Mouse (Mus musculus) urinary bladder, postnatal 25 days (tissue): ENCODE data around the gene Tmem109.

ENCODE experiments used
- DNase-seq: peaks from one replicate; pipeline ENCODE4 v3.0.0; 2022; ENCODE audit warnings: low spot score

Tmem109 gene

DNA sequence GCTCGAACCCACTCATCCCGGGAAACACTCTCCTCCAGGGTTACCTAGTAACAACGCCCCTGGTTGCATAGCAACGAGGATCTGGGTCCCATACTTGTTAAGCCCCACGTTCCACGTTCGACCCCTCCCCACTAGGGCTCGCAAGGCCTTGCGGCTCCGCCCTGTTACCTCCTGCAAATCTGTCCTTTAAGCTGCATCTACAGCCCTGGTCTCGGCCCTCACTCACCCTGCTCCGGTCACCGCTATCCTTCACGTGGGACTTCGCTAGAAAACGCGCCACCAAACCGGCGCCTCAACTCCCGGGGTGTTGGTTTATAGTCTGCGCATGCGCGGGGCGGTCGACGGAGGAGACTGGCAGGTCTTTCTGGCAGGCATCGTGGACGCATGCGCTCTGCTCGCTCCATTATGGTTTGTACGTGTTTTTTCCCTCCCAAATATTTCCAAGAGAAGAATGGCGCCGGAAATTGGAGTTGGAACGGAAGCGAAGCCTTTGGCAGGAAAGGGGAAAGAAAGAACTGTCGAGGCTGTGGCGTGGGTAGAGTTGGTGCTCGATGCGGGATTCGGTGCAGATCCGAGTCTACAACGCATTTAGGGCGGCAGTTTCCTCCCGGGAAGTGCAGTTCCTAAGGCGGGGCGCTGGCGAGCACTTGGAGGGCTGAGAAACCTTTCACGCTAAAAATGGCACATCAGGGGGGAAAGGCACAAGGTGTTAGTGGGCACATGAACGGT lies at the start of gene Tmem109:
Tmem109 (minus strand) TSS at position 576 of the 729 bp plus-strand sequence.
- peak; percentile 91 for DNase-seq

DNA sequence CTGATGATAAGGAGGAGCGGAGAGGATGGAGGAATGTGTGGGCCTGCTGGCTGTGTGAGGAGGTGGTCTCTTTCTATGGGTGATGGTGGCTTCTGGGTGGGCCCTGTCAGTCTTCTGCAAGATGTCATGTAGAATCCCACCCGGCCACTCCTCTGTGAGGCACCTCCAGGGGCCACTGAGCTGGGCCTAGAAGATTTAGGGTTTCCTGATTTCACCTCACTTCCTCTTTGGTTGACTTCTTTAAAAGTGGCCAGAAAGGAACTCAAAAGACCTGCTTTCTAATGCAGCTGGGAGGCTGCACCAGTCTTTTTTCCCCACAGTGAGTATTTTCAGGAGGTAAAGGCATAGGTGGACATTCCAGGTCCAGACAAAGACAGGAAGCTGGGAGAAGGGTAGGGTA lies 48.8 kb upstream of the Tmem109 start:
- DNase-seq: no peak

DNA sequence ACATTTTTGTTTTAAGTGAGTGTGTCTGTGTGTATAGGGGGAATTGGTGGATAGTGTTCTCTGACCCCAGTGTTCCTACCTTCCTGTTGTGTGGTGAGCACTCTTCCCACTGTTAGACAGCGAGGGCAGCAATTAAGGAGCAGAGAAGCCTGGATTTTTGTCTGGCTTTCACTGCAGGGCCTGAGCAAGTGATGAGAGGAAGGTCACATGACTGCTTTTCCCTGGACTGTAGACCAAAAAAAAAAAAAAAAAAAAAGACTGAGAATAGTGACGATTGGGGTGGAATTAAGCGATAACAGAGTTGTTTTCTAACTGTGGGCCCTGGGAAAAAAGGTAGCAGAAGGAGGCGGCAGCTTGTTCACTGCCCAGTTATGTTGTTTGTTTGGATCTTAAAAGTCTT lies 44.9 kb upstream of the Tmem109 start:
- no peak for DNase-seq

DNA sequence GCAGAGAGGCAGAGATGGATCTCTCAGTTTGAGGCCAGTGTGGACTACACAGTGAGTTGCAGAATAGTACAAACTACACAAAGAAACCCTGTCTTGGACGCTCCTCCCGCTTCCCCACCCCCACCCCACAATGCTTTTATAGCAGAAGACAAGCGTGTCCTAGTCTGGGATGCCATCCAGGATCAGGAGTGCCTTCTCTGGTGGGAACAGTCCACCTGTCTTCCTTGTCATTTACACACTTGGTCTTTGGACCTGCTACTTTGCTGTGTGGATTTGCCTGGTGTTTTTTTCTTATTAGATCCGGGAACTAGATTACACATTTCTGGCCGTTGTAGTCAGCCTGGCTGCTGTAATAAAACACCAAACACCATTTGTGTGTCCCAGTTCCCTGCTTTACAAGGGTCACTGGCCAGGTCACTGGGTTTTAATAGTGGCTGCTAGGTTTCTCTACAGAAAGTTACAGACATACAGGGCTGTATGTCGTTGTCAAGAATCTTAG lies 44.4 kb upstream of the Tmem109 start:
- DNase-seq: no peak

DNA sequence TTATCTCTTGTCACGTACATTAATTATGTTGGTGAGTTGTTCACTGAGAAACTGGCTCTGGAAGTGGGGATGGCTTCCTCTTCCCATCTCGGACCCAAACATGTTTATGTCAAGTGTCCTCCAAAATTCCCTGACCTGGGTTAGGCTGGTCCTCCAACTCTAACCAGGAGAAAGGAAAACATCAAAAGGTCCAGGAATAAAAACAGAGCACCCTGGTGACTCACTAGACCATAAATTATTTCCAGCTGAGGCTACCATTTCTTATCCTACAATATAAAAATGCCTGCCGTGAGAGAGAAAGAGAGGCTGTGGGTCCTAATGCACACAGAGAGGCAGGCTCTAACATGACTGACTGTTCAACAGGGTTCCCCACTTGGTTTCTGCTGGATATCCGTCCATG lies 42.4 kb upstream of the Tmem109 start:
- no peak for DNase-seq

DNA sequence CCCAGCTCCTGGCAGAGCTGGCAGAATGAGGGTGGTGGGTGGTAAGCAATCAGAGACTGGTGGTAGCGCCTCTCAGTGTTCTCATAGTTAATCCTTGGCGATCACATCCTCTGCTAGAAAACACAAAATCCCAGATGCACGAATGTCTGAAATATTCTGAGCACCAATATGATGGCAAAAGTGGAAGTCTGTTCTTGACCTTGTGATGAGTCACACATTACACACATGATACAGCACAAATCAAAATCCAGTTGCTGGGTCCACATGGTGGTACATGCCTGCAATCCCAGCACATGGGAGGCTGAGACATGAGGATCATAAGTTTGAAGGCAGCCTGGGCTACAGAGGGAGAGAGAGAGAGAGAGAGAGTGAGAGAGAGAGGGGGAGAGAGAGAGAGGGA lies 39.3 kb upstream of the Tmem109 start:
- no peak for DNase-seq

DNA sequence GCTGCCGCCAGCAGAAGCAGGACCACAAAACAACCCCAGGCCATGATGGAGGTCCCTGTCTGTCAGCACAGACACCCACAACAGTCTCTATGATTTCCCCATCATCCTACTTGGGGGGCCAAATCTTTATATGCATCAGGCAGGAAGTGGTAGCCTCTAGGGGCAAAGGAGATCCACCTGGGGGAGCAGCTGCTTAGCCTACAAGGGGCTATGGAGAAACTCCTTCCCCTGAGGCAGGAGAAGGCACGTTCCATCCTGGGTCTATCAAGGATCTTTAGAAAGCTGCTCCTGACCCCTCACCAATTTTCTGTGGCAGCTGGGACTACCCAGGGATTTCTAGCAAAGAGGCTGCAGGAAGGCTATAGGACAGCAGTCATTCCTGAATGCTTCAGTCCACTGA lies 38.7 kb upstream of the Tmem109 start, which contains the start of gene Zp1:
Zp1 (minus strand) TSS at position 101 of the 400 bp plus-strand sequence.
- no peak for DNase-seq

DNA sequence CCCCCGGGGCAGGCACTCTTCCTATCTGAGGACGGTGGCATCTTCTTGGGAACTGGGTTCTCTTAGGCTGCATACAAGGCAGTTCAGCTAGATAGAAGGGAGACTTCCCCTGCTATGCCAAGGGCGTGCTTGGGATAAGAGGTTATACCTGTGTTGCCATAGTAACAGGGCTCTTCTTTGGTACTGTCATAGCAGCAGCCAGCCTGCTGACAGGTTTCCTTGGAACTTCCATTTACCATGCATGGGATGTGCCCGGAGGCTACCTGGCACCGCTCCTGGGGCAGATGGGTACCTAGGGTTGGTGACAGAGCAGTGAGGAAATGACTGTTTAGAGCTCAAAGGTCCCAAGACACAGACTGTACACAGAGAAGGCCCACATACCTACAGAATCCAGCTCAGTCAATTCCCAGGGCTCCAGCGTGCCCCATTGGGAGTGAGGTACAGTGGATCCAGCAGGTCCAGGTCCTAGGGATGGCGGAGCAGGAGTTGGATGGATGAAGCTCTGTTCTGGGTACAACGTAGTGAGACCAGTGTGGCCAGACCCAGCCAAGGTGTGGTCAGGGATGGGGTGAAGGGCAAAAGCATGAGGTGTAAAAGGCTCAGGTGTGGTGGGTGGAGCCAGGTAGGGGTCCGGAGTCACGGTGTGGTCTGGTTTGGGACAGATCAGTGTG lies 36.7 kb upstream of the Tmem109 start:
- no peak for DNase-seq

DNA sequence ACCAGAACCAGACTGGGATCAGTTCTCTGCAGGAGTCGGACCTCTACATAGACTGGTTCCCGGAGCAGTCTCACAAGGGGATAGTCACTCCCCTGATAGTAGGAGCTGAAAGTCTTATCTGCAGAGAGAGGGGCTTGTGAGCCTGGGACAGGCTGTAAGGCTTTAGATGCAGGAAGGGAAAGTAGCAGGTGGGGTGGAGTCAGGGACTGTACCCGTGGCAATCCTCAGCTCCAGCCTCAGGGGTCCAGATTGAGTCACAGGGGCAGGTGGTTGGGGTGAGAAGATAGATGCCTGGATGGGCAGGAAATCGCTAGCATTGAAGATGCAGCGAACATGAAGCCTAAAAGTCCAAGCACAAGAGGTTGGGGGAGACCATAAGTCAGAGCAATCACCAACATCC lies 34.7 kb upstream of the Tmem109 start:
- DNase-seq: no peak

DNA sequence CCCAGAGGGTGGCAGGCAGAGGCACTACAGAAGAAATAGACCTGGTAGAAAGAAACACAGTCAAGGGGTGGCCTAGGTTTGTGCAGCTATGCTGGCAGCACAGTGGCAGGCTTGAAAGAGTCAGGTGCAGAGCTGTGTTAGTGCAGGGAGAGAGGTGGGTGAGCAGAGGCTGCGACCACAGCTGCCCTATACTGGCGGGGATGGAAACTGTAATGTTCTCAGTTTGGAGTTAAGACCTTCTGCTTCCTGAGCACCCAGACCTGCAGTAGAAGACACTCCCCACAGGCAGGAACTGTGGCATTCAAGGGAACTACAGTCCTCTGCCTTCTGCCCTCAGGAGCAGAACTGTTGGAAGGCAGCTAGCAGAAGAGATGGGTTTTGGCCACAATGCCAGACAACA lies 33.1 kb upstream of the Tmem109 start:
- DNase-seq: no peak

DNA sequence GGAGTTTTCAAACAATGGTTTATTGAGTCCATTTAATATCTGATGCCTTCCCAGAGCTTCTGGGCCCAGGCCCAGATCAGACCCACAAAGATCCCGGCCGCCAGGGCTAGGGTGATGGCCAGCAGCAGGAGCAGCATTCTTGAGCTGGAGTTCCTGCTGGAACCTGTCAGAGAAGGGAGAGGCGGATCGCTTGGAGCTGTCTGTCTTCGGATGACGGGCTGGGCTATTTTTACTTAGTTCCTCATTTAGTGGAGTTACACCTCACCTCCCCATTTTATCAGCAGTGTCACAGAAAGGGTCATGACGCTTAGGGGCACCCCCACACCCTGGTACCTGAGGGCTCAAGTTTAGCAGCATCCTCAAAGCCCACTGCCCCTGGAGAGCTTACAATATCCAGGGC lies 32.5 kb upstream of the Tmem109 start:
- DNase-seq: no peak

DNA sequence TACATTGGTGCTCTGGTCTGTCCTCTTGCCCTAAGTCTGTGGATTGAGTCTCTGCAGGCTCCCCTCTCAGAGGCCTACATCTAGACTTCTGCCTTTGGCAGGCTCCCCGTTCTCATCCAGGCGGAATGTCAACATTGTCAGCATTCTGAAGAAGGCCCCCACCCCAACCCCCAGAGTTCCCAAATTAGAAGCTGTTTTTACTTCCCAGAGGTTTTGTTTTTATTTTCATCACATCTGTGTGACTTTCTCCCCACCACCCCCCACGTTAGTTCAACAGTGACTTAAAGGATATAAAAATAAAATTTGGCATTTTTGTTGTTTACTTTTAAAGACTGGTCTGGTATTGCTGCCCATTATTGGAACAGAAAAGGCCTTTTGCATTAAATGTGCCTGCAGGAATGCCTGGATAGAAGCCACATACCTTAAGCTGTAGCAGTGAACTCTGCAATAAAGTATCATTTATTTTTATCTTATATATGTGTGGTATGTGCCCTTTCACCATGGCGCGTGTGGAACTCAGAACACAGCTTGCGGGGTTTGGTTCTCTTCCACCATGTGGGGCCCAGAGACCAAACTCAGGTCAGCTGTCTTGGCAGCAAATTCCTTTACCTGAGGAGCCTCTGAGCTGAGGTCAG lies 27.4 kb upstream of the Tmem109 start:
- DNase-seq: no peak

DNA sequence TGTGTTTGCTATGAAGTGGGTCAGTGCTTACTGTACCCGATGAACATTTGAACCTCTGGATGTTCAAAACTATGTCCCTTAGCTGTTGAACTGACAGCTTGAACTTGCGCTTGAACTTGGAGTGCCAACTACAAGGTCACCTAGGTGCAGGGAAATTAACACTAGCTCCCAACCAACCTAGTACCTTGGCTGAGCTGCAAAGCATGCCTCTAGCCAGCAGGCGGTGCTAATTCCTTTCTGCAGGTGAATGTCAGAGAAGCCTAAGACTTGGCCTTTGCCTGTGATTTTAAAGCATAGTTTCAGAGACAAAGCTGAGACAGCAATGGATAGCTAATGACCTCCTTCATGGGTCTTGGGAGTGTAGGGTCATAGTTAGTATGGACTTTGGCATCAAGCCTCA lies 26.1 kb upstream of the Tmem109 start:
- DNase-seq: peak; percentile 47

DNA sequence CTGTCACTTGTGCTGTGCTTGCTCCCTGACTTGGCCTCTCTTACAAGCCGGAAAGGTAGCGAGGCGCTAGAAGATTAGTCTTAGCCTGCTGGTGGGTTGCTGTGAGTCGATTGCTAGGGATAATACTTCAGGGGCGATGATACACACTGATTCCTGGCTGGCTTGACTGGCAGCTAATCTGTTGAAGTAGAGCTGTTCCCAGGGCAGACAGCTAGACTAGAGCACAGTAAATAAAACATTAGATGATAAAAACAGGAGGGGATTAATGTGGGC lies 23.9 kb upstream of the Tmem109 start:
- DNase-seq: no peak

DNA sequence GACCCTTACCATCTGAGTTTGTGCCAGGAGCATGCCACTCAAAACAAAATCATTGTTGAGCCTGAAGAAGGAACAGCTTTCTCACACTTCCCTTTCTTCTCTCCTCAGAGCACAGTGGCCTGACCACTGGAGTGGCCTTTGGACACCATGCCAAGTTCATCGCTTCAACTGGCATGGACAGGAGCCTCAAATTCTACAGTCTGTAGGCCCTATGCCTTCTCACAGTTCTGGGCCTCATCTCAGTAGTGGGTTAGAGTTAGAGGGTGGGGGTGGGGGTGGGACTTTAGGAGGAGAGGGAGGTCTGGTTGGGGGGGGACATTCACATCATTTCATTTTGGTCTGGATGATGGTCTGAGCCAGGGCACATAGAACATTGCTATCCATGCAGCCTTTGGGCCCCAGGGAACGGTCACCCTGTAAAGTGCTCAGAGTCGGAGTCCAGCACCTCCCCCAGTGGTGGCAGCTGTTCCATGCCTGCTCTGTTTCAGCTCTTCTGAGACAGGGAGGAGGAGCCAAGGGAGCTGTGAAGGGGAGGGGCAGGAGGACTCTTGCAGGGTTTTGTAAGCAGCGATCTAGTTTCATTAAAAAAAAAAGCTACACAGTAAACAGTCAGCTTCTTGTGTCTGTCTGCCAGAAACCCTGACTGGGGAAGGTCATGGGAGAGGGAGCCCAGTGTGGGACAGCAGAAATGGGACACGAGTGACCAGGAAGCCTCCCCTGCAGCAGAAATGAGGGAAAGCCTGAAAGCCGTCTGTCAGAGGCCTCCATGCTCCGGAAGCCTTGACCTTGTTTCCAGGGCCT lies 23.3 kb upstream of the Tmem109 start:
- DNase-seq: no peak

DNA sequence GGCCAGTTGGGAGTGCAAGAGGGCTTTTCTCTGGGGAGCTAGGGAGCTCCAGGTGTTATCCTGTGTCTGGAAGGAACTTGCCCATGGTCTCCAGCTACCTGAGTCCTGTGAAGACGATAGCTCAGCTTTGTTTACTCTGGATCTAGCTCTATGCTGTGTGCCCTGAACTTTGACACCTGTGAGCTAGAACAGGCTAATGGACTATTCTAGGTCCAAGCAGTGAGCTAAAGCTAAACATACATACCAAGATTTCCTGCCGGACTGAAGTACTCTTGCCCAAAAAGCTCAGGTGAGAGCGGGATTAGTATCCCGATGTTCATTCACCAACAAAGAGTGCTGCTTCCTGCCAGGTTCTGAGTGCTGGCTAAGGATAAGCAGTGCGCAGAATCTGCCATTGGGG lies 22.7 kb upstream of the Tmem109 start:
- no peak for DNase-seq

DNA sequence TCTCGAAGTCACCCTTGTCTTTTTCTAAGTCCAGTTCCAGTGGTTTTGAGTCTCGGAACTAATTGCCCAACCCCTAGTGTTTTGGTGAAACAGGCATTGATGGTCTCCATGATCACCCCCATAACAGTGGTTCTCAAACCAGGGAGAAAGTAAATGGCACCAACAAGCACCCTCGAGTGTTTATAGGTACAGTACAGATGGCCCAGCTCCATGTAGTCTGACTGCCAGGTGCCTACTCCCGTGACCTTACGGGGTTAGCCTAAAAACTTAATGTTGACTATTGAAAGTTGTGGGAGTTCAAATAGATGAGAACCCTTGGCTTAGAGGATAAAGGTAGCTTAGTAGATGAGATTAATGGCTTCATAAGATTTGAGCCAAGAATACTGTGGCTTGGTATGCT lies 19.2 kb upstream of the Tmem109 start:
- no peak for DNase-seq

DNA sequence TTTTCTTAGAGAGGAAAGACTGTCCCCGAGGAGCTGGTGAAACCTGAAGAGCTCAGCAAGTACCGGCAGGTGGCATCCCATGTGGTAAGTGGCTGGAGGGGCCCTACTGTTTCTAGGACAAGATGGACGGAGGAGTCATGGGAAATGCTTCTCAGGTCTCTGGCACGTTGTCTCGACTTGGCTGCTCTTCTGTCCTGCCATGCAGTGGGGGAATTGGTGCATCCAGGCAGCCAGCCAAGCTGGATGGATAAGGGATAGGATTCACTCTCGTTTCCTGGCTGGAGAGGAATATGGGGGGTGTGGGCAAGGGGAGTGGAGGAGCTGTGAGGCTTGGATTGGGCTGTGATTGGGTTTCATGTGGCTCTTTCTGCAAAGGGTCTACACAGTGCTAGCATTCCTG lies 18.5 kb upstream of the Tmem109 start:
- DNase-seq: no peak

DNA sequence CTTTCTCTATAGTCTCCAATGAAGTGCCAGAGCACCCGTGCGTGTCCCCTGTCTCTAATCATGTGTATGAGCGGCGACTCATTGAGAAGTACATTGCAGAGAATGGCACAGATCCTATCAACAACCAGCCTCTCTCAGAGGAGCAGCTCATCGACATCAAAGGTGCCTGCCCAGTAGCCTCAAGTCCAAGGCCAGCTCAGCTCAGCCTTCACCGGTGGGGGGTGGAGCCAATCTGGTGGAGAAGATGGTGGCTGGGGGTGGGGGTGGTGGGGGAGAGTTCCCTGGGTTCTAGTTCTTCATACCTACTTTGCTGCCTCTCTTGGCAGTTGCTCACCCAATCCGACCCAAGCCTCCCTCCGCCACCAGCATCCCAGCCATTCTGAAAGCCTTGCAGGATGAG lies 15.7 kb upstream of the Tmem109 start:
- no peak for DNase-seq

DNA sequence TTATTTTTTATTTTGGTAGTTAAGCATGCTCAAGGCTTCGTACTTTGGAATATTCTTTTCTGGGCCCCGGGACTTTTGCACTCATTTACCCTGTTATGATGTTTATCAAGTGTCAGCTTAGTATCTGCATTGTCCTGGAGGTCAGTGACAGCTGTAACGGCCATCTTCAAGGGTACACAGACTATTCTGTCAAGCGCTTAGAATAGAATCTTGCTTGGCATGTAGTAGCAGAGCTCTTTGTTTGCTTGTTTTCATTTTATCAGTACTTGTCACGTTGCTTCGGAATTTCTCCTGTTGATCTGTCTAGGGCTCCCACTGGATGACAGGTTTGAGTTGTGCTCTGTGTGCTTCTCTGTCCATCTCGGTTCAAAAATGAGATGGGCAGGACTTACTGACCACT lies 15.0 kb upstream of the Tmem109 start:
- DNase-seq: no peak

DNA sequence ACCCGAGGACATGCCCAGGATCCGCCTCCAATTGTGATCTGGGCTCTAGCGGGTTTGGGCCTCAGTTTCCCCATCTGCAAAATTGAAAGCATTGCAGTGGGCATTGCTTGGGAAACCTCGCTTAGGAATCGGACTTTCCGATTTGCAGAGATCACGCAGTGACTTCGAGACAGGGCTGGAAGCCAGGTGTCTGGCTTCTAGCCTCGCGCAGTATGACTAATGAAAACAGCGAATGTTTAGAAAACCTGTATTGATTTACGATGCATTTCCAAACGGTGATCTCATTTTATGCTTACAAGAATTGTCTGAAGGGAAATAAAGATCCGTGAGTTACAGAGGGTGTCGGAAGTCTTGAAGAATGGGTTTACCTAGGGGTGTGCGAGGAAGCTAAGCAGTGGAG lies 13.9 kb upstream of the Tmem109 start:
- peak; percentile 39 for DNase-seq

DNA sequence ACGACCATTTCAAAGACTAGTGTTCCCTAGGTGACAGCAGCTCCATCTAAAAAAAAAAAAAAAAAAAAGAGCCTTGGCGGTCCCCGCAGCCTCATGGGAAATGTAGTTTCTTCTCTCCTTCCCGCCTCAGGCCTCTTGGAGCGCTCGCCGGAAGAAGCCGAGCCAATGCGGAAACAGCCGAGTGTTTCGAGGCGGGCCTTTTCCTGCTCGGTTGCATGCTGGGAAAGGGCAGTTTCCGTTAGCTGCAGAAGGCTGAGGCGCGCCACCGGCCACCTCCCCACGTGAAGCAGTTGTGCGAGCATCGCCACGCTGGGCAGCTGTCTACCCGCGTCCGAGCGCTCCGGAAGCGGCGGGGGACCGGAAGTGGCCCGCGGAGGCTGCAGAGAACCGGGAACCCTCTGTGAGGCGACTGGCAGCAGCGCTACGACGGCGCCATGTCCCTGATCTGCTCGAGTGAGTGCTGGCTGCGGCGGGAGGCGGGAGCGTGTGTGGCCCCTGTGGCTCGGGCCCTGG lies 13.3 kb upstream of the Tmem109 start, which contains the start of gene Prpf19:
Prpf19 (plus strand) TSS at position 216 of the 513 bp plus-strand sequence.
- DNase-seq: peak; percentile 95
